12 mouse cellular contexts compared by ENCODE assay signal in genomic region chrX:11491235-11491634, GRCm38 (mm10).
DNase-seq lines count a peak whose midpoint lies in the region; ATAC-seq and TF ChIP-seq lines count a peak whose summit lies in the region.
"Had no signal": no experiment of that assay in that cellular context is flagged by ENCODE, and none has a peak within 500 bp of the region (broad histone marks: within the 10 kb centered on the region; RNA-seq: fewer than 3 reads in every experiment).

No protein-coding gene starts in this region.

- no peaks in the 10 kb centered on the region for H3K36me3 ChIP-seq in lung, embryonic 15.5 days
- H3K36me3 ChIP-seq in embryonic facial prominence, embryonic 13.5 days, result no peaks in the 10 kb centered on the region
- no peaks in the 10 kb centered on the region for H3K36me3 ChIP-seq in intestine, postnatal 0 days (ENCODE audit: control insufficient read depth, insufficient read depth)

- TF ChIP-seq CTCF in intestine, postnatal 0 days (IDR thresholded peaks at IDR 0.05; ENCODE audit: low read depth), result no peak

- H3K9me3 ChIP-seq in lung, embryonic 15.5 days, result no peaks in the 10 kb centered on the region
- no peaks in the 10 kb centered on the region for H3K9me3 ChIP-seq in embryonic facial prominence, embryonic 13.5 days
- no peaks in the 10 kb centered on the region for H3K9me3 ChIP-seq in intestine, postnatal 0 days (ENCODE audit: control insufficient read depth)

- DNase-seq in heart, adult 11 months, result peak; percentile 56
- no peak for DNase-seq in heart, adult 18-20 months
- no peak for DNase-seq in lung, postnatal 4 days
- peak; percentile 11 for DNase-seq in mesoderm, embryonic 11.5 days (ENCODE audit: low read depth, low spot score)
- DNase-seq in cerebellum, postnatal 14 days, result no peak
- DNase-seq: adrenal gland, adult 2 months; B cell, adult 2 months; cerebellum, adult 11 months; gastrocnemius, postnatal 14 days had no signal

- peak; percentile 41; the same call in 1 of the 2 replicates for ATAC-seq in lung, embryonic 15.5 days (ENCODE audit: borderline replicate concordance, extremely low read depth, low FRiP score, low TSS enrichment)
- ATAC-seq in embryonic facial prominence, embryonic 13.5 days (ENCODE audit: insufficient number of reproducible peaks, insufficient read depth, low FRiP score, low TSS enrichment, low read depth), result 0 out of 2 replicates have a peak, but pooled peaks have one; percentile 59
- ATAC-seq in intestine, postnatal 0 days, result no peak

- H3K27me3 ChIP-seq in lung, embryonic 15.5 days, result no peaks in the 10 kb centered on the region; the same call in 1 of the 2 replicates
- peaks cover 30% of the 10 kb centered on the region for H3K27me3 ChIP-seq in embryonic facial prominence, embryonic 13.5 days
- peaks cover 11% of the 10 kb centered on the region; the same call in 1 of the 2 replicates for H3K27me3 ChIP-seq in intestine, postnatal 0 days (replicated peaks; ENCODE audit: control insufficient read depth, insufficient read depth, low read length)

- H3K9ac ChIP-seq in lung, embryonic 15.5 days, result no peak overlapping the region
- no peak overlapping the region for H3K9ac ChIP-seq in embryonic facial prominence, embryonic 13.5 days
- no peak overlapping the region for H3K9ac ChIP-seq in intestine, postnatal 0 days (ENCODE audit: low read depth, low read length)

- H3K4me2 ChIP-seq in lung, embryonic 15.5 days, result no peak overlapping the region
- no peak overlapping the region for H3K4me2 ChIP-seq in embryonic facial prominence, embryonic 13.5 days
- no peak overlapping the region for H3K4me2 ChIP-seq in intestine, postnatal 0 days (replicated peaks; ENCODE audit: low read depth)

- H3K27ac ChIP-seq in lung, embryonic 15.5 days, result no peak overlapping the region
- 0 out of 2 replicates have a peak overlapping the region, but pooled peaks have one; percentile 48 for H3K27ac ChIP-seq in embryonic facial prominence, embryonic 13.5 days
- no peak overlapping the region for H3K27ac ChIP-seq in intestine, postnatal 0 days (ENCODE audit: low read depth, low read length)

- no peak overlapping the region for H3K4me3 ChIP-seq in lung, embryonic 15.5 days
- H3K4me3 ChIP-seq in embryonic facial prominence, embryonic 13.5 days, result no peak overlapping the region
- no peak overlapping the region for H3K4me3 ChIP-seq in intestine, postnatal 0 days (ENCODE audit: low read depth, low read length)

- WGBS in lung, embryonic 15.5 days, result 30% methylated on average over 5 of the region's 5 CpGs
- WGBS in embryonic facial prominence, embryonic 13.5 days, result 23% methylated on average over 5 of the region's 5 CpGs
- 25% methylated on average over 5 of the region's 5 CpGs for WGBS in intestine, postnatal 0 days

- peaks cover 38% of the 10 kb centered on the region for H3K4me1 ChIP-seq in lung, embryonic 15.5 days
- peaks cover 41% of the 10 kb centered on the region for H3K4me1 ChIP-seq in embryonic facial prominence, embryonic 13.5 days
- no peaks in the 10 kb centered on the region for H3K4me1 ChIP-seq in intestine, postnatal 0 days (replicated peaks; ENCODE audit: control insufficient read depth, insufficient read depth, low read length)

Comparison
In these comparisons a context has a peak if more than half of its experiments do, and no peak if none do; other contexts are left out.
1. DNase-seq: peak in heart, adult 11 months (single experiment) and mesoderm, embryonic 11.5 days (single experiment); none in heart, adult 18-20 months (0 of 2), lung, postnatal 4 days (0 of 2) and cerebellum, postnatal 14 days (0 of 2).